Mouse (Mus musculus) erythroblast, embryonic 14.5 days (primary cell): ENCODE results near the gene Gsdma2.

Experiments
- GATA1 ChIP-seq: IDR thresholded peaks from 2 replicates; pipeline ENCODE4 v1.6.1; 2012; ENCODE audit warnings: low read length, inconsistent platforms, mixed read lengths
- TAL1 ChIP-seq: IDR thresholded peaks from 3 replicates; pipeline ENCODE4 v1.6.1; 2012; ENCODE audit warnings: low read length, inconsistent platforms, mixed read lengths

GRCm38 (mm10) chr11:98630646-98631045 lies 15.9 kb upstream of the Gsdma2 start:
- no peak for TF ChIP-seq GATA1
- TF ChIP-seq TAL1: no peak
